Mouse (Mus musculus): Measurements from ENCODE around the gene Adgrl3. TPM values are rescaled to one million over a fixed set of nuclear protein-coding genes. Genes with fewer than 3 reads are reported as not detected.
A peak's percentile ranks its signal among the peaks of the same experiment; 100 is the strongest.

Gene Adgrl3
- polyA plus RNA-seq, 1 experiment from 2014 or later: 51.3 TPM

GRCm38 (mm10) chr5:81077990-81078389 lies 58.1 kb downstream of the Adgrl3 start:
- H3K9me3 ChIP-seq: no peaks in the 10 kb centered on the region
- no peak overlapping the region for H3K4me2 ChIP-seq (replicated peaks)
- H3K9ac ChIP-seq (replicated peaks): no peak overlapping the region
- WGBS: 85% methylated on average over 1 of the region's 1 CpGs
- no peaks in the 10 kb centered on the region for H3K27me3 ChIP-seq
- H3K36me3 ChIP-seq: no peaks in the 10 kb centered on the region
- no peak overlapping the region for H3K4me3 ChIP-seq
- H3K4me1 ChIP-seq: peaks cover 6% of the 10 kb centered on the region; the same call in 1 of the 2 replicates
- no peak for ATAC-seq (replicated peaks)
- no peak overlapping the region for H3K27ac ChIP-seq (replicated peaks)

GRCm38 (mm10) chr5:81083698-81084360 lies 63.9 kb downstream of the Adgrl3 start:
- Histone ChIP-seq H3K36me3 (no peaks in the 10 kb centered on the region), H3K4me2 (replicated peaks) (no peak overlapping the region), H3K9ac (replicated peaks) (no peak overlapping the region), H3K9me3 (no peaks in the 10 kb centered on the region), H3K4me3 (no peak overlapping the region), H3K27me3 (no peaks in the 10 kb centered on the region), H3K27ac (replicated peaks) (peak overlapping the region; percentile 40; the same call in 1 of the 2 replicates), H3K4me1 (peaks cover 11% of the 10 kb centered on the region; the same call in 1 of the 2 replicates)
- no peak for ATAC-seq (replicated peaks)
- 73% methylated on average over 5 of the region's 5 CpGs for WGBS

- 9% methylated on average over 4 of the region's 4 CpGs for WGBS
- no peak for ATAC-seq (replicated peaks)
These were observed 65.2 kb downstream of the Adgrl3 start for GRCm38 (mm10) chr5:81085152-81085551.

GRCm38 (mm10) chr5:81088667-81089066 lies 68.7 kb downstream of the Adgrl3 start:
- Histone ChIP-seq H3K4me2 (replicated peaks) (no peak overlapping the region), H3K9ac (replicated peaks) (no peak overlapping the region), H3K27me3 (no peaks in the 10 kb centered on the region), H3K4me3 (no peak overlapping the region), H3K4me1 (peaks cover 11% of the 10 kb centered on the region; the same call in 1 of the 2 replicates), H3K9me3 (no peaks in the 10 kb centered on the region), H3K27ac (replicated peaks) (no peak overlapping the region), H3K36me3 (no peaks in the 10 kb centered on the region)
- WGBS: 94% methylated on average over 2 of the region's 2 CpGs
- ATAC-seq (replicated peaks): no peak

More at GRCm38 (mm10) chr5:81085152-81085551, 65.2 kb downstream of the Adgrl3 start:
- Histone ChIP-seq H3K9me3 (no peaks in the 10 kb centered on the region), H3K4me1 (peaks cover 11% of the 10 kb centered on the region; the same call in 1 of the 2 replicates), H3K9ac (replicated peaks) (no peak overlapping the region), H3K36me3 (no peaks in the 10 kb centered on the region), H3K27ac (replicated peaks) (no peak overlapping the region), H3K27me3 (no peaks in the 10 kb centered on the region), H3K4me3 (no peak overlapping the region), H3K4me2 (replicated peaks) (no peak overlapping the region)

GRCm38 (mm10) chr5:81094618-81095017 lies 74.7 kb downstream of the Adgrl3 start:
- H3K4me3 ChIP-seq: no peak overlapping the region
- no peak overlapping the region for H3K27ac ChIP-seq (replicated peaks)
- 91% methylated on average over 3 of the region's 3 CpGs for WGBS
- no peaks in the 10 kb centered on the region for H3K4me1 ChIP-seq
- no peaks in the 10 kb centered on the region for H3K9me3 ChIP-seq
- H3K9ac ChIP-seq (replicated peaks): no peak overlapping the region
- no peaks in the 10 kb centered on the region for H3K36me3 ChIP-seq
- H3K27me3 ChIP-seq: no peaks in the 10 kb centered on the region
- no peak for ATAC-seq (replicated peaks)
- no peak overlapping the region for H3K4me2 ChIP-seq (replicated peaks)

- Histone ChIP-seq H3K4me1 (no peaks in the 10 kb centered on the region), H3K27me3 (no peaks in the 10 kb centered on the region), H3K4me3 (no peak overlapping the region), H3K9ac (replicated peaks) (no peak overlapping the region), H3K27ac (replicated peaks) (no peak overlapping the region), H3K9me3 (no peaks in the 10 kb centered on the region), H3K4me2 (replicated peaks) (no peak overlapping the region), H3K36me3 (no peaks in the 10 kb centered on the region)
- 88% methylated on average over 4 of the region's 4 CpGs for WGBS
- ATAC-seq (replicated peaks): no peak
These were observed 77.2 kb downstream of the Adgrl3 start for GRCm38 (mm10) chr5:81097131-81097530.

- no peak for ATAC-seq (replicated peaks)
- Histone ChIP-seq H3K27ac (replicated peaks) (no peak overlapping the region), H3K9me3 (no peaks in the 10 kb centered on the region), H3K4me1 (no peaks in the 10 kb centered on the region), H3K27me3 (no peaks in the 10 kb centered on the region), H3K4me3 (no peak overlapping the region), H3K4me2 (replicated peaks) (no peak overlapping the region), H3K9ac (replicated peaks) (no peak overlapping the region), H3K36me3 (no peaks in the 10 kb centered on the region)
- WGBS: 85% methylated on average over 1 of the region's 1 CpGs
These were observed 87.5 kb downstream of the Adgrl3 start for GRCm38 (mm10) chr5:81107431-81107830.

- H3K4me3 ChIP-seq: no peak overlapping the region
- 34% methylated on average over 4 of the region's 4 CpGs for WGBS
- no peaks in the 10 kb centered on the region for H3K36me3 ChIP-seq
These were observed 104.5 kb downstream of the Adgrl3 start for GRCm38 (mm10) chr5:81124483-81124882.

GRCm38 (mm10) chr5:81127639-81128038 lies 107.7 kb downstream of the Adgrl3 start:
- Histone ChIP-seq H3K27me3 (no peaks in the 10 kb centered on the region), H3K4me2 (replicated peaks) (no peak overlapping the region), H3K36me3 (no peaks in the 10 kb centered on the region), H3K4me3 (no peak overlapping the region), H3K9me3 (no peaks in the 10 kb centered on the region), H3K27ac (replicated peaks) (no peak overlapping the region), H3K4me1 (peaks cover 3% of the 10 kb centered on the region), H3K9ac (replicated peaks) (no peak overlapping the region)
- ATAC-seq (replicated peaks): 0 out of 2 replicates have a peak, but pooled peaks have one; percentile 64
- 31% methylated on average over 3 of the region's 3 CpGs for WGBS

More at GRCm38 (mm10) chr5:81124483-81124882, 104.5 kb downstream of the Adgrl3 start:
- no peak overlapping the region for H3K27ac ChIP-seq (replicated peaks)
- no peak overlapping the region for H3K9ac ChIP-seq (replicated peaks)
- H3K27me3 ChIP-seq: no peaks in the 10 kb centered on the region
- no peak overlapping the region for H3K4me2 ChIP-seq (replicated peaks)
- ATAC-seq (replicated peaks): no peak
- H3K9me3 ChIP-seq: no peaks in the 10 kb centered on the region
- H3K4me1 ChIP-seq: peaks cover 3% of the 10 kb centered on the region

GRCm38 (mm10) chr5:81136394-81136793 lies 116.5 kb downstream of the Adgrl3 start:
- Histone ChIP-seq H3K4me2 (replicated peaks) (no peak overlapping the region), H3K27me3 (no peaks in the 10 kb centered on the region), H3K9me3 (no peaks in the 10 kb centered on the region), H3K36me3 (no peaks in the 10 kb centered on the region), H3K4me1 (no peaks in the 10 kb centered on the region), H3K9ac (replicated peaks) (no peak overlapping the region), H3K27ac (replicated peaks) (no peak overlapping the region), H3K4me3 (no peak overlapping the region)
- no peak; the same call in 1 of the 2 replicates for ATAC-seq (replicated peaks)
- WGBS: 77% methylated on average over 1 of the region's 1 CpGs

GRCm38 (mm10) chr5:81155791-81156190 lies 135.9 kb downstream of the Adgrl3 start:
- Histone ChIP-seq H3K27ac (replicated peaks) (no peak overlapping the region), H3K4me2 (replicated peaks) (peak overlapping the region; percentile 22; the same call in 1 of the 2 replicates), H3K36me3 (no peaks in the 10 kb centered on the region), H3K9me3 (no peaks in the 10 kb centered on the region), H3K4me1 (peaks cover 13% of the 10 kb centered on the region), H3K27me3 (peaks cover 6% of the 10 kb centered on the region; the same call in 1 of the 2 replicates), H3K4me3 (no peak overlapping the region), H3K9ac (replicated peaks) (no peak overlapping the region)
- peak; percentile 83 for ATAC-seq (replicated peaks)
- WGBS: 9% methylated on average over 12 of the region's 12 CpGs

- H3K4me3 ChIP-seq: no peak overlapping the region
- H3K4me1 ChIP-seq: peaks cover 13% of the 10 kb centered on the region
- H3K36me3 ChIP-seq: no peaks in the 10 kb centered on the region
- H3K27me3 ChIP-seq: peaks cover 6% of the 10 kb centered on the region; the same call in 1 of the 2 replicates
- H3K9me3 ChIP-seq: no peaks in the 10 kb centered on the region
- no peak overlapping the region for H3K27ac ChIP-seq (replicated peaks)
- peak; percentile 49 for ATAC-seq (replicated peaks)
- H3K9ac ChIP-seq (replicated peaks): no peak overlapping the region
- 8% methylated on average over 2 of the region's 2 CpGs for WGBS
- no peak overlapping the region for H3K4me2 ChIP-seq (replicated peaks)
These were observed 136.3 kb downstream of the Adgrl3 start for GRCm38 (mm10) chr5:81156281-81156680.
